Mouse (Mus musculus): ENCODE data around the gene Rplp0. TPM values are rescaled to one million over a fixed set of nuclear protein-coding genes. Genes with fewer than 3 reads are reported as not detected.
"Not testable (repeated sequence)": the region's sequence is repeated elsewhere in the genome, so short reads cannot be mapped to it uniquely, and the experiment has no call there.

Rplp0 gene
- polyA plus RNA-seq (2016; fragmentation: Nextera tagmentation; extraction: Ambion mirVana), result 1,126 and 1,338 TPM in 2 replicates

GRCm38 (mm10) chr5:115559237-115560101 lies at the start of gene Rplp0:
TSS of gene Rplp0 (plus strand) at chr5:115559467.
- peaks cover 47% of the 10 kb centered on the region for H3K36me3 ChIP-seq

DNA sequence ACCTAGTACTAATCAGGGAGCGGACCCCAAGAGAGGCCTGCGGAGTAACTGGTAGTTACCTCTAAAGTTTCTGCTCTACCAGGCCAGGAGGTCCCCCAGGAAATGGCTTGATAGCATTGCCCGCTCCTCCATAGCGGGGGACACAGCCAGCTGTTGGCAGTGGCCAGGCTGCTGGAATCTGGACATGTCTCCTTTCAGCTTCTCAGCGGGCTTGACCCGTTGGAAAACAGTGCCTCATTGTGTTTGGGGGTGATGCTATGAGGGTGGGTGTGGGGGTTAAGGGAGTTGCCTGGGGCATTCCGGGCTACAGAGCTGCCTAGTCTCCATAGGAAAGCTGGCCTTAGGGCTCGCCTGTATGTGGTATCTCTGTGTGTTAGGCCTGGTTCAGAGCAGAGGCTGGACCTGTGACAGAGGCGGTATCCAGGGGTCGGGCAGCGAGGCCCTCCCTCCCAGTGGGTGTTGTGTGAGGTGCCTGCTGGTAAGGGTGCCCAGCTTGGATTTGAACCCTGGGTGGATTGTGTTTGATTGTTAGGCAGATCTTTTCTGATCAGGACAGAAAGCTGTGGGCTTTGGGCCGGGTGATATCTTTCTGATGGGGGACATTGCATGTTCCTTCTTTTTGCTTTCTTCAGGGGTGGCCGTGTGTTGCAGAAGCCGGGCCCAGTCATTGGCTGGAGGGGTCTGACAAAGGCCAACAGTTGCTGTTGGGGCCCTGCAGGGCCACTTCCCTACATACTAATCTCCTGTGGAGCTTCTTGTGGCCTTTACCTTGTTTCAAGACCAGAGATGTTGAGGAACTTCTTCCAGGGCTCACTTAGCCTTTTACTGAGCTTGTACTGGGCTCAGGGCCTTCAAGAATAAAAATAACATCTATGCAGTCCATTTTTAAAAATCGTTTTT lies 49.2 kb upstream of the Rplp0 start:
- WGBS, result 69% methylated on average over 15 of the region's 15 CpGs
- peaks cover 5% of the 10 kb centered on the region for H3K36me3 ChIP-seq
- H3K4me3 ChIP-seq, result peak overlapping the region; percentile 92; the same call in 1 of the 2 replicates

More at GRCm38 (mm10) chr5:115559237-115560101, at the start of gene Rplp0:
- peak; percentile 99 for DNase-seq (ENCODE audit: low spot score)
- peaks cover 41% of the 10 kb centered on the region for H3K4me1 ChIP-seq
- H3K9me3 ChIP-seq (replicated peaks), result no peaks in the 10 kb centered on the region
- peak within 1 kb of the TSS; percentile 96 for H3K4me3 ChIP-seq
- WGBS, result under 1% methylated on average over 78 of the region's 78 CpGs
- H3K27me3 ChIP-seq (ENCODE audit: low read depth, poor library complexity, severe bottlenecking), result no peaks in the 10 kb centered on the region
- H3K27ac ChIP-seq (replicated peaks), result peak within 1 kb of the TSS; percentile 97

GRCm38 (mm10) chr5:115512375-115512774 lies 46.9 kb upstream of the Rplp0 start:
- DNase-seq (ENCODE audit: low spot score), result no peak
- Histone ChIP-seq H3K36me3 (peaks cover 17% of the 10 kb centered on the region), H3K27me3 (ENCODE audit: low read depth, poor library complexity, severe bottlenecking) (peaks cover 4% of the 10 kb centered on the region; the same call in 1 of the 2 replicates), H3K27ac (replicated peaks) (no peak overlapping the region), H3K4me3 (no peak overlapping the region), H3K9me3 (replicated peaks) (no peaks in the 10 kb centered on the region), H3K4me1 (peaks cover 47% of the 10 kb centered on the region)
- 93% methylated on average over 7 of the region's 7 CpGs for WGBS

More for the DNA sequence above, 49.2 kb upstream of the Rplp0 start:
- no peak for DNase-seq (ENCODE audit: low spot score)
- Histone ChIP-seq H3K27ac (replicated peaks) (peak overlapping the region; percentile 59; the same call in 1 of the 2 replicates), H3K4me1 (peaks cover 49% of the 10 kb centered on the region), H3K9me3 (replicated peaks) (no peaks in the 10 kb centered on the region), H3K27me3 (ENCODE audit: low read depth, poor library complexity, severe bottlenecking) (peaks cover 4% of the 10 kb centered on the region; the same call in 1 of the 2 replicates)

DNA sequence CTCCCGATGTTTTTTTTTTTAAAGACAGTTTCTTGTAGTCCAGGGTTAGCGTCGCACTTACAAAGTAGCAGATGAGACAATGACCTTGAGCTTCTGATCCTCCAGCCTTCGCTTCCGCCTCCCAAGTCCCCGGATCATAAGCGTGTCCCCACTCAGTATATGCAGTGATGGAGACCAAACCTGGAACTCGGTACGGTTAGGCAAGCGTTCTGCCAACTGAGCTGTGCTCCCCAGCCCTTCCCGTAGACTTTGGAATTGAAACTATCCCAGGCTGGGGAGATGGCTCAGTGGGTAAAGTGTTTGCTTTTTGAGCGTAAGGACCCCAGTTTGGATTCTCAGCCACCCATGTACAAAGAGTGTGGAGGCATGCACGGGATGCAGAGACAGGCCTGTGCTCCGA lies 46.0 kb upstream of the Rplp0 start:
- Histone ChIP-seq H3K27me3 (ENCODE audit: low read depth, poor library complexity, severe bottlenecking) (no peaks in the 10 kb centered on the region), H3K9me3 (replicated peaks) (no peaks in the 10 kb centered on the region), H3K4me1 (peaks cover 38% of the 10 kb centered on the region), H3K4me3 (no peak overlapping the region), H3K36me3 (peaks cover 20% of the 10 kb centered on the region), H3K27ac (replicated peaks) (no peak overlapping the region)
- WGBS, result 97% methylated on average over 14 of the region's 14 CpGs
- no peak for DNase-seq (ENCODE audit: low spot score)

DNA sequence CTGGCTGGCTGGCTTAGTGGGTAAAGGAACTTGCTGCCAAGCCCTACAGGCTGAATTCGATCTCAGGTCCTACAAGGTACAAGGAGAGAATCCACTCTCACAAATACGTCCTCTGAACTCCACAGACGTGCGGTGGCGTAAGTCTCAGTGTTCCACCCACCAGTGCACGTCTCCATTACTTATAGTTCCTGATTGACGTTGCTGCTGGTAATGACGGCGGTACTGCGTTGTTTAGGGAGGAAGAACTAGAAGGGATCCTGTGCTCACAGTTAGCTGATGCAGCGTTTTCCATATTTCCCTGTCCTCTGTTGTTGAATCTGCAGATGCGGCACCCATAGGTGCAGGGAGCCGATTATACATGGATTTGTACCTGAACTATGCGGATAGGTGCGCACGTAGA lies 45.5 kb upstream of the Rplp0 start:
- H3K27ac ChIP-seq (replicated peaks), result no peak overlapping the region; the same call in 1 of the 2 replicates
- no peaks in the 10 kb centered on the region for H3K9me3 ChIP-seq (replicated peaks)
- H3K4me1 ChIP-seq, result peaks cover 33% of the 10 kb centered on the region
- H3K36me3 ChIP-seq, result peaks cover 20% of the 10 kb centered on the region
- 95% methylated on average over 16 of the region's 16 CpGs for WGBS
- no peaks in the 10 kb centered on the region for H3K27me3 ChIP-seq (ENCODE audit: low read depth, poor library complexity, severe bottlenecking)
- no peak overlapping the region for H3K4me3 ChIP-seq
- no peak for DNase-seq (ENCODE audit: low spot score)

DNA sequence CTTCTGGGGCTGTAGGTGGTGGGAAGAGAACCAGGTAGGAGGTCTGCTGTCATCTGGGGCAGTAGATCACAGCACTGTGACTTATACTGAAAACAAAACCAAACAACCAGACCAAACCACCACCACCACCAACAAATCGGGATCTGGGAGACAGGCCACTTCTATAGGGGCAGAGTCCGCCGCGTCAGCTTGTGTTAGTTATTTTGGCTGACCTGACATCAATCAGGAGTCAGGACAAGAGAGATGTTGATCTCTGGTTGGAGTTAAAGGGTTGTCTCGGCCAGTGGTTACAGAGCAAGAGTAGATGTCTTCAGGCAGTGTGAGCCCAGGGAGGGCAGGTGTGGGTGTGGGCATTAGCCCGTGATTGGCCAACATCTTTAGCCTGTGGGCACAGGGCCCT lies 44.9 kb upstream of the Rplp0 start:
- H3K36me3 ChIP-seq, result peaks cover 20% of the 10 kb centered on the region
- peaks cover 27% of the 10 kb centered on the region for H3K4me1 ChIP-seq
- no peak for DNase-seq (ENCODE audit: low spot score)
- 89% methylated on average over 6 of the region's 6 CpGs for WGBS
- H3K27me3 ChIP-seq (ENCODE audit: low read depth, poor library complexity, severe bottlenecking), result no peaks in the 10 kb centered on the region
- no peaks in the 10 kb centered on the region for H3K9me3 ChIP-seq (replicated peaks)
- no peak overlapping the region for H3K4me3 ChIP-seq
- peak overlapping the region; percentile 53; the same call in 1 of the 2 replicates for H3K27ac ChIP-seq (replicated peaks)

DNA sequence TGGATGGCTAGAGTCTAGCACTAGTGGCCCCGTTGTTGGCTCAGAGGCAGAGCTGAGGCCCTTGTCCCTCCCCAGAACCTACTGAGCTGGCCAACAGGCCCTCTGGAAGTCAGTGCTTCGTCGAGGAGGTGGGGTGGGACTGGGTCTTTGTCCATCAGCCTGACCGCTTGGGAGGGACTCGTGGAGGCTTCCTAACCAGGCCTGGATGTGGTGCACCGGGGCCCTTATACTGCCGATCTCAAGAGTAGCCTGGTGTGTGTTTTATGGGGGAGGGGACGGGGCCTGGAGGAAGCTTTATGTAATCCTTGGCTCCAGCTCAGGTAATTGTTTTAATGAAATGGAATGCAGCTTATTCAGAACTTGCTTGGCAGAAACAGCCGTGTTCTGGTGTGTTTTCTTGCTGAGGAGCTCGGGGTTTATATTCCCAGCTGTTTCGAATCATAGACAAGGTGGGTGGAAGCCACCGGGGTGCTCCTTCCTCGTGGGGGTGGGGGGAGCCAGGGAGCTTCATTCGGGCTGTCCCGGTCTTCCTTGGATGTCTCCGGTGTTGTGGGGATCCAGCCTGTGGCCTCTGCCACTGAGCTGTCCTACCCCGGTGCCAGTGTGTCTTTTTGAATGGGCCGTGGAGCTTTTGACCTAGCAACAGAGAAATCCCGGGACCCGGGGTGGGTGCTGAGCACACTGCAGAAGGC lies 44.2 kb upstream of the Rplp0 start:
- H3K27ac ChIP-seq (replicated peaks), result peak overlapping the region; percentile 53; the same call in 1 of the 2 replicates
- no peaks in the 10 kb centered on the region for H3K9me3 ChIP-seq (replicated peaks)
- no peak for DNase-seq (ENCODE audit: low spot score)
- H3K4me3 ChIP-seq, result no peak overlapping the region
- H3K27me3 ChIP-seq (ENCODE audit: low read depth, poor library complexity, severe bottlenecking), result no peaks in the 10 kb centered on the region
- peaks cover 20% of the 10 kb centered on the region for H3K36me3 ChIP-seq
- WGBS, result 72% methylated on average over 20 of the region's 20 CpGs
- H3K4me1 ChIP-seq, result peaks cover 21% of the 10 kb centered on the region

DNA sequence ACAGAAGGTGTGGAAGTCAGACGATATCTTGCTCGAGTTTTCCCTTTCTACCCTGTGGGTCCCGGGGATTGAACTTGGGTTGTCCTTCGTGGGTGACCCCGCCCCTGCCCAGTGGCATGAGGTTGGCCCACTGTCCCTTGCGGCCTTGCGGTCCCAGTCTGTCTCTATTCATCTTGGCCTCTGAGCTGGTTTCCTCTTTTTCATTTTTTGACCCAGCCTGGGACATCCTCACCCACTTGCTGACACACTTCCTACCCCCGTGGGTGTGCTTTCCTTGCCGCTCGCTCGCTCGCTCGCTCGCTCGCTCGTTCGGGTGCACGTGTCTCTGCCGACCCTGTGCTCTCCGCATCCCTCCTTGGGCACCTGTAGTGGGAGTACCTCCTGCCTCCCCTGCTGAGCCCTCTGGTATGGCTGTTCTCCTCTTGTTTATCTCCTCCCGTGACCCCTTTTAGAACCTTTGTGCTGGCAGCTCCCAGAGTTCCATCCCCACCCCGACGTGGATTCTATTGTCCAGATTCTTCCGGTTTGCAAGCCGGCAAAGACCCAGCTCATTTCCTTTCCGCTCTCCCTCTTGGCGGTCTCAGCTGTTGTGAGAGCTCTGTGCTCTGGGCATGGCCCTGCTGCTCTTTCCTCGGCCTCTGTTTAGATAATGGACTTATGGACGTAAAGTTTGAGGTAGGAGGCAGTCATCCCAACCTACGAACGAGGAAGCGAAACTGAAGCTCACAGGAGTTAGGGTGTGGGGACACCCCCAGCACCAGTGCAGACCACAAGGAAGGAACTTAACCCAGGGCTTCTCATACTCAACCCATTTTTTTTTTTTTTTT lies 43.0 kb upstream of the Rplp0 start:
- Histone ChIP-seq H3K27me3 (ENCODE audit: low read depth, poor library complexity, severe bottlenecking) (no peaks in the 10 kb centered on the region), H3K4me1 (peaks cover 28% of the 10 kb centered on the region), H3K9me3 (replicated peaks) (no peaks in the 10 kb centered on the region), H3K36me3 (peaks cover 20% of the 10 kb centered on the region), H3K4me3 (no peak overlapping the region), H3K27ac (replicated peaks) (no peak overlapping the region; the same call in 1 of the 2 replicates)
- DNase-seq (ENCODE audit: low spot score), result no peak
- 81% methylated on average over 32 of the region's 32 CpGs for WGBS

GRCm38 (mm10) chr5:115516908-115517307 lies 42.4 kb upstream of the Rplp0 start:
- H3K9me3 ChIP-seq (replicated peaks), result no peaks in the 10 kb centered on the region
- no peak overlapping the region for H3K27ac ChIP-seq (replicated peaks)
- H3K27me3 ChIP-seq (ENCODE audit: low read depth, poor library complexity, severe bottlenecking), result no peaks in the 10 kb centered on the region
- no peak for DNase-seq (ENCODE audit: low spot score)
- peaks cover 32% of the 10 kb centered on the region for H3K4me1 ChIP-seq
- H3K36me3 ChIP-seq, result peaks cover 20% of the 10 kb centered on the region
- WGBS, result 94% methylated on average over 7 of the region's 7 CpGs
- no peak overlapping the region for H3K4me3 ChIP-seq

GRCm38 (mm10) chr5:115517501-115517900 lies 41.8 kb upstream of the Rplp0 start:
- DNase-seq (ENCODE audit: low spot score), result no peak
- Histone ChIP-seq H3K36me3 (peaks cover 20% of the 10 kb centered on the region), H3K27ac (replicated peaks) (no peak overlapping the region), H3K4me1 (peaks cover 35% of the 10 kb centered on the region), H3K9me3 (replicated peaks) (no peaks in the 10 kb centered on the region), H3K27me3 (ENCODE audit: low read depth, poor library complexity, severe bottlenecking) (no peaks in the 10 kb centered on the region), H3K4me3 (no peak overlapping the region)
- 96% methylated on average over 9 of the region's 9 CpGs for WGBS

DNA sequence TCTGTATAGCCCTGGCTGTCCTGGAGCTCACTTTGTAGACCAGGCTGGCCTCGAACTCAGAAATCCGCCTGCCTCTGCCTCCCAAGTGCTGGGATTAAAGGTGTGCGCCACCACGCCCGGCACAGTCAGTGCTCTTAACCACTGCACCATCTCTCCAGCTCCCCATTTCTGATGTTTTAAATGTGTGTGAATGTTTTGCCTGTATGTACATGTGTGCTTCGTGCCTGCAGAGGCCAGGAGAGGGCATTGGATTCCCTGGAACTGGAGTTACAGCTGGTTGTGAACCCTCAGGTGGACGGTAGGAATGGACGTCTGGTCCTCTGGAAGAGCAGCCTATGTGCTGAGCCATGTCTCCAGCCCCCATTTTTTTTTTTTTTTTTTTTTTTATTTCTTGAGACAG lies 41.1 kb upstream of the Rplp0 start:
- peaks cover 42% of the 10 kb centered on the region for H3K4me1 ChIP-seq
- not testable (repeated sequence) for H3K4me3 ChIP-seq; H3K27me3 ChIP-seq (ENCODE audit: low read depth, poor library complexity, severe bottlenecking); H3K9me3 ChIP-seq (replicated peaks); DNase-seq (ENCODE audit: low spot score); H3K27ac ChIP-seq (replicated peaks)
- peaks cover 20% of the 10 kb centered on the region for H3K36me3 ChIP-seq
- WGBS, result 96% methylated on average over 8 of the region's 8 CpGs

Data from midbrain, embryonic 10.5 days (tissue).